Mouse (Mus musculus): Measurements from ENCODE around the gene Rpgrip1. TPM values are rescaled to one million over a fixed set of nuclear protein-coding genes. Genes with fewer than 3 reads are reported as not detected.

The Rpgrip1 gene
- polyA plus RNA-seq, 1 experiment from 2014 or later, result 116 TPM

- WGBS, result 85% methylated on average over 5 of the region's 5 CpGs
- Histone ChIP-seq H3K27ac (no peak overlapping the region), H3K36me3 (no peaks in the 10 kb centered on the region), H3K4me3 (no peak overlapping the region), H3K9me3 (replicated peaks) (no peaks in the 10 kb centered on the region), H3K4me1 (no peaks in the 10 kb centered on the region), H3K27me3 (ENCODE audit: low read depth, poor library complexity, severe bottlenecking) (no peaks in the 10 kb centered on the region)
- DNase-seq (ENCODE audit: low spot score), result no peak
Observed at GRCm38 (mm10) chr14:52133584-52133983, 23.1 kb downstream of the Rpgrip1 start.

GRCm38 (mm10) chr14:52140577-52141444 is 30.3 kb downstream of the Rpgrip1 start:
- H3K27me3 ChIP-seq (ENCODE audit: low read depth, poor library complexity, severe bottlenecking), result no peaks in the 10 kb centered on the region
- 0 out of 2 replicates have a peak overlapping the region, but pooled peaks have one; percentile 4 for H3K27ac ChIP-seq
- H3K4me1 ChIP-seq, result peaks cover 17% of the 10 kb centered on the region
- WGBS, result 47% methylated on average over 19 of the region's 19 CpGs
- DNase-seq (ENCODE audit: low spot score), result peak; percentile 37
- H3K9me3 ChIP-seq (replicated peaks), result no peaks in the 10 kb centered on the region
- no peaks in the 10 kb centered on the region for H3K36me3 ChIP-seq
- peak overlapping the region; percentile 14; the same call in 1 of the 2 replicates for H3K4me3 ChIP-seq

GRCm38 (mm10) chr14:52141445-52142127 is 31.1 kb downstream of the Rpgrip1 start:
- Histone ChIP-seq H3K4me1 (peaks cover 17% of the 10 kb centered on the region), H3K27ac (no peak overlapping the region), H3K9me3 (replicated peaks) (no peaks in the 10 kb centered on the region), H3K4me3 (peak overlapping the region; percentile 14; the same call in 1 of the 2 replicates), H3K27me3 (ENCODE audit: low read depth, poor library complexity, severe bottlenecking) (no peaks in the 10 kb centered on the region), H3K36me3 (no peaks in the 10 kb centered on the region)
- DNase-seq (ENCODE audit: low spot score), result no peak
- WGBS, result 81% methylated on average over 16 of the region's 16 CpGs

GRCm38 (mm10) chr14:52144165-52144564 is 33.7 kb downstream of the Rpgrip1 start:
- DNase-seq (ENCODE audit: low spot score), result no peak
- Histone ChIP-seq H3K27ac (no peak overlapping the region), H3K9me3 (replicated peaks) (no peaks in the 10 kb centered on the region), H3K4me3 (no peak overlapping the region), H3K4me1 (peaks cover 17% of the 10 kb centered on the region), H3K36me3 (no peaks in the 10 kb centered on the region), H3K27me3 (ENCODE audit: low read depth, poor library complexity, severe bottlenecking) (no peaks in the 10 kb centered on the region)
- WGBS, result 80% methylated on average over 4 of the region's 4 CpGs

- Histone ChIP-seq H3K27ac (no peak overlapping the region), H3K4me1 (peaks cover 3% of the 10 kb centered on the region), H3K4me3 (no peak overlapping the region), H3K27me3 (ENCODE audit: low read depth, poor library complexity, severe bottlenecking) (no peaks in the 10 kb centered on the region), H3K9me3 (replicated peaks) (no peaks in the 10 kb centered on the region), H3K36me3 (no peaks in the 10 kb centered on the region)
- WGBS, result 64% methylated on average over 4 of the region's 4 CpGs
- DNase-seq (ENCODE audit: low spot score), result no peak
Observed at GRCm38 (mm10) chr14:52146540-52146939, 36.0 kb downstream of the Rpgrip1 start.

- DNase-seq (ENCODE audit: low spot score), result no peak
- H3K4me3 ChIP-seq, result no peak overlapping the region
- H3K9me3 ChIP-seq (replicated peaks), result no peaks in the 10 kb centered on the region
- no peaks in the 10 kb centered on the region for H3K4me1 ChIP-seq
- WGBS, result 75% methylated on average over 4 of the region's 4 CpGs
- no peaks in the 10 kb centered on the region for H3K27me3 ChIP-seq (ENCODE audit: low read depth, poor library complexity, severe bottlenecking)
- H3K27ac ChIP-seq, result no peak overlapping the region
- H3K36me3 ChIP-seq, result no peaks in the 10 kb centered on the region
Observed at GRCm38 (mm10) chr14:52149888-52150287, 39.4 kb downstream of the Rpgrip1 start.

GRCm38 (mm10) chr14:52152179-52152578 is 41.7 kb downstream of the Rpgrip1 start:
- Histone ChIP-seq H3K4me1 (no peaks in the 10 kb centered on the region), H3K27me3 (ENCODE audit: low read depth, poor library complexity, severe bottlenecking) (no peaks in the 10 kb centered on the region), H3K36me3 (no peaks in the 10 kb centered on the region), H3K4me3 (no peak overlapping the region), H3K9me3 (replicated peaks) (no peaks in the 10 kb centered on the region), H3K27ac (no peak overlapping the region)
- no peak for DNase-seq (ENCODE audit: low spot score)
- 45% methylated on average over 7 of the region's 7 CpGs for WGBS

- 75% methylated on average over 3 of the region's 3 CpGs for WGBS
- Histone ChIP-seq H3K27ac (no peak overlapping the region), H3K4me1 (no peaks in the 10 kb centered on the region)
Observed at GRCm38 (mm10) chr14:52152613-52153012, 42.1 kb downstream of the Rpgrip1 start.

GRCm38 (mm10) chr14:52155008-52155407 is 44.5 kb downstream of the Rpgrip1 start:
- Histone ChIP-seq H3K4me1 (no peaks in the 10 kb centered on the region), H3K9me3 (replicated peaks) (no peaks in the 10 kb centered on the region), H3K27ac (no peak overlapping the region), H3K27me3 (ENCODE audit: low read depth, poor library complexity, severe bottlenecking) (no peaks in the 10 kb centered on the region), H3K36me3 (peaks cover 27% of the 10 kb centered on the region), H3K4me3 (no peak overlapping the region)
- 91% methylated on average over 2 of the region's 2 CpGs for WGBS
- DNase-seq (ENCODE audit: low spot score), result no peak

More at GRCm38 (mm10) chr14:52152613-52153012, 42.1 kb downstream of the Rpgrip1 start:
- no peak for DNase-seq (ENCODE audit: low spot score)
- Histone ChIP-seq H3K9me3 (replicated peaks) (no peaks in the 10 kb centered on the region), H3K4me3 (no peak overlapping the region), H3K27me3 (ENCODE audit: low read depth, poor library complexity, severe bottlenecking) (no peaks in the 10 kb centered on the region), H3K36me3 (peaks cover 3% of the 10 kb centered on the region; the same call in 1 of the 2 replicates)

- 90% methylated on average over 6 of the region's 6 CpGs for WGBS
- H3K9me3 ChIP-seq (replicated peaks), result no peaks in the 10 kb centered on the region
- H3K36me3 ChIP-seq, result peaks cover 84% of the 10 kb centered on the region
- H3K27me3 ChIP-seq (ENCODE audit: low read depth, poor library complexity, severe bottlenecking), result no peaks in the 10 kb centered on the region
- no peaks in the 10 kb centered on the region for H3K4me1 ChIP-seq
- H3K27ac ChIP-seq, result no peak overlapping the region
- H3K4me3 ChIP-seq, result no peak overlapping the region
- DNase-seq (ENCODE audit: low spot score), result no peak
Observed at GRCm38 (mm10) chr14:52160911-52161310, 50.4 kb downstream of the Rpgrip1 start.

GRCm38 (mm10) chr14:52166571-52166970 is 56.1 kb downstream of the Rpgrip1 start:
- no peak for DNase-seq (ENCODE audit: low spot score)
- Histone ChIP-seq H3K36me3 (peaks cover 95% of the 10 kb centered on the region), H3K27ac (no peak overlapping the region), H3K4me1 (no peaks in the 10 kb centered on the region), H3K4me3 (no peak overlapping the region), H3K9me3 (replicated peaks) (no peaks in the 10 kb centered on the region), H3K27me3 (ENCODE audit: low read depth, poor library complexity, severe bottlenecking) (no peaks in the 10 kb centered on the region)
- 96% methylated on average over 2 of the region's 2 CpGs for WGBS

- no peaks in the 10 kb centered on the region for H3K27me3 ChIP-seq (ENCODE audit: low read depth, poor library complexity, severe bottlenecking)
- H3K4me1 ChIP-seq, result no peaks in the 10 kb centered on the region
- H3K9me3 ChIP-seq (replicated peaks), result no peaks in the 10 kb centered on the region
- WGBS, result 80% methylated on average over 1 of the region's 1 CpGs
- no peak overlapping the region for H3K27ac ChIP-seq
- H3K36me3 ChIP-seq, result peaks cover 49% of the 10 kb centered on the region
- DNase-seq (ENCODE audit: low spot score), result no peak
- H3K4me3 ChIP-seq, result no peak overlapping the region
Observed at GRCm38 (mm10) chr14:52188788-52189187, 78.3 kb downstream of the Rpgrip1 start.

- WGBS, result 94% methylated on average over 2 of the region's 2 CpGs
- H3K36me3 ChIP-seq, result peaks cover 49% of the 10 kb centered on the region
- no peak for DNase-seq (ENCODE audit: low spot score)
Observed at GRCm38 (mm10) chr14:52189519-52189918, 79.0 kb downstream of the Rpgrip1 start.

More at GRCm38 (mm10) chr14:52189519-52189918, 79.0 kb downstream of the Rpgrip1 start:
- H3K27me3 ChIP-seq (ENCODE audit: low read depth, poor library complexity, severe bottlenecking), result no peaks in the 10 kb centered on the region
- H3K27ac ChIP-seq, result no peak overlapping the region
- H3K4me3 ChIP-seq, result no peak overlapping the region
- no peaks in the 10 kb centered on the region for H3K4me1 ChIP-seq
- H3K9me3 ChIP-seq (replicated peaks), result no peaks in the 10 kb centered on the region

All from limb, embryonic 10.5 days (tissue).